Mouse (Mus musculus) liver, adult 2 months (tissue): ENCODE data around the gene Nck1.

Experiments used
- CTCF ChIP-seq: fragments of 200-500 bp; IDR thresholded peaks from 2 replicates; pipeline ENCODE4 v1.5.1; 2011; ENCODE audit warnings: low read depth, low read length, control low read depth
- POLR2A ChIP-seq: fragments of 200-500 bp; IDR thresholded peaks from 2 replicates; pipeline ENCODE4 v1.6.1; 2011; ENCODE audit warnings: low read length, control low read depth; ENCODE audit not compliant: insufficient read depth; ENCODE audit errors: extremely low read depth

- TF ChIP-seq CTCF: no peak
- no peak for TF ChIP-seq POLR2A
Measured at GRCm38 (mm10) chr9:100525225-100525624, 20.7 kb downstream of the Nck1 start.
